Comparison of ENCODE assay signal across 8 mouse cellular contexts in the genomic region with DNA sequence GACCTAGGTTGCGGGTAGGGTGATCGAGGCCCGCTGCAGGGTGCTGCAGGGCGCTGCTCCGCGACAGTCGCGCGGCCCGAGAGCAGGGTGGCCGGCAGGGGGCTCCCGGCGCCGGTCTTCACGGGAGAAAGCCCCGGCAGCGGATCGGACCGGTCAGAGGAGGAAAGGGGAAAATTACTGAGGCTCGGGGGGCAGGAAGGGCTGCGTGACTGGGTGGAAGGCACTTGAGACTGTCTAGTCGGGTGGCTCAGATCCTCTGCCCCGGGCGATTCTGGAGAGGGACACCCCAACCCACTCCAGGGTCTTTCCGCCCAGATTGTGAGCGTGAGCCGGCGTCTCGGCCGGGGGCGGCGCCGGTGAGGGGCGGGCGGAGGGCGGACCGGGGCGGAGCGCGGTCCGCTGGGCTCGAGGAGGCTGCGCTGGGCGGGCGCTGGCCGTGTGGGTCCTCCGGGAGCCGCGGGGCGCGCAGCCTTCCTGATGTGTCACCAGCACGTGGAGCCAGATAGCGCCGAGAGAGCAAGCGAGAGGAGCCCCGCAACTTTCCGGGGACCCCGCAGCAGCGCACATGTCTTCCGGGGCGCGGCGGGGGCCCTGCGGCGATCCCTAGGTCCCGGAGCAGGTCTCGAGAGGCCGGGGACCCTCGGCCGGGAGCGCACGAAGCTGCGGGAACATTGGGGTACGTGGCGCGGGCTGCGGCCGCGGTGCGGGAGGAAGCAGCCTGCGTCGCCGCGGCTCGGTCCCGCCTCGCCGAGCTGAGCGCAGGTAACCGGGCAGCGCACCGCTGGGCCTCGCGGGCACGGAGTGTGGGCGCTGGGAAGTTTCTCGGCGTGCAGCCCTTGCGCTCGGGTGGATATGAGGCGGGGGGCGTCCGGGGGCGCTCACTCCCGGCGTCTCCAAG.
DNase-seq lines count a peak whose midpoint lies in the region; ATAC-seq lines count a peak whose summit lies in the region.

No protein-coding gene starts in this region.

- ATAC-seq in inflammation-experienced regulatory T-cells, adult 6 months, result peak; percentile 67

- intact Hi-C loops in gastrocnemius, postnatal 14 days (cut with DNase I; ENCODE audit: low total_unique reads), result loop anchor here (5.0 kb wide), 2 partner anchors 76 to 211 kb away; no protein-coding TSS in a partner anchor
- intact Hi-C loops in left cerebral cortex, postnatal 36 days (cut with DNase I), result loop anchor here (2.0 to 5.0 kb wide), 2 partner anchors 81 to 210 kb away; no protein-coding TSS in a partner anchor

- DNase-seq in WW6 (ENCODE audit: low read depth, low spot score), result peak; percentile 57
- peak; percentile 85 to 87 for DNase-seq in cerebellum, postnatal 25 days
- peak; percentile 90 for DNase-seq in gastrocnemius, postnatal 14 days
- DNase-seq in left cerebral cortex, postnatal 36 days (ENCODE audit: low spot score in 2 of 2), result peak; percentile 67 to 71
- DNase-seq in mesoderm, embryonic 11.5 days (ENCODE audit: low read depth, low spot score), result peak; percentile 78
- peak; percentile 40 to 45 for DNase-seq in right cerebral cortex, postnatal 36 days (ENCODE audit: low spot score in 2 of 2)
- DNase-seq in yolk sac, embryonic 10.5 days (ENCODE audit: low spot score), result peak; percentile 87

Comparison
In these comparisons a context has a peak if more than half of its experiments do, and no peak if none do; other contexts are left out.
1. Peak in every context shown above with its lines: DNase-seq and ATAC-seq.